Mouse (Mus musculus): ENCODE measurements around the gene Lin7c. TPM values are rescaled to one million over a fixed set of nuclear protein-coding genes. Genes with fewer than 3 reads are reported as not detected.
A peak's percentile ranks its signal among the peaks of the same experiment; 100 is the strongest.
"Not testable (repeated sequence)": the region's sequence is repeated elsewhere in the genome, so short reads cannot be mapped to it uniquely, and the experiment has no call there.

The Lin7c gene
- 160 and 177 TPM in 2 replicates for polyA plus RNA-seq (2016; fragmentation: Nextera tagmentation; extraction: Ambion mirVana)

DNA sequence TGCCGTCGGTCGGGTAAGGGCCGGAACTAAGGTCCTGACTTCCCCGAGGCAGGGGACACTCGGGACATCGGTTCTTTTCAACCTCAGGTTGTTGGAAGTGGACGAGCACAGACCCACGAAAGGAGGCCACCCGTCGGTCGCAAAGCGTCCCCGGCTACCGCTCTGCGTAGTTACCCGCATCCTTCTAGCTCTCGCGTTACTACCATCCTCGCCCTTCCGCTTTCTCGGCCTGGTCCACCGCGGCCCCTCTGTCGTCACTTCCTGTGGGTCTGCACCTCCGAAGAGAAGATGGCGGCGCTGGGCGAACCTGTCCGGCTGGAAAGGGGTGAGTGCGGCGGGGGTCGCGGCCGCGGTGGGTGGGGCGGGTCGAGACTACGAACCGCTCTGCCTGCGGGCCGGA is at the start of gene Lin7c:
Gene Lin7c, plus strand, starts transcription at position 257 of the 400 bp plus-strand sequence.
- peak within 1 kb of the TSS; percentile 65 for H3K4me2 ChIP-seq (replicated peaks)
- peak within 1 kb of the TSS; percentile 90 for H3K27ac ChIP-seq
- peak; percentile 99 for ATAC-seq (ENCODE audit: low FRiP score)
- WGBS: under 1% methylated on average over 39 of the region's 42 CpGs
- H3K4me1 ChIP-seq: peaks cover 11% of the 10 kb centered on the region
- H3K4me3 ChIP-seq: peak within 1 kb of the TSS; percentile 81
- H3K9ac ChIP-seq: peak within 1 kb of the TSS; percentile 95
- H3K27me3 ChIP-seq: no peaks in the 10 kb centered on the region
- H3K36me3 ChIP-seq: peaks cover 15% of the 10 kb centered on the region
- no peaks in the 10 kb centered on the region for H3K9me3 ChIP-seq (replicated peaks)

DNA sequence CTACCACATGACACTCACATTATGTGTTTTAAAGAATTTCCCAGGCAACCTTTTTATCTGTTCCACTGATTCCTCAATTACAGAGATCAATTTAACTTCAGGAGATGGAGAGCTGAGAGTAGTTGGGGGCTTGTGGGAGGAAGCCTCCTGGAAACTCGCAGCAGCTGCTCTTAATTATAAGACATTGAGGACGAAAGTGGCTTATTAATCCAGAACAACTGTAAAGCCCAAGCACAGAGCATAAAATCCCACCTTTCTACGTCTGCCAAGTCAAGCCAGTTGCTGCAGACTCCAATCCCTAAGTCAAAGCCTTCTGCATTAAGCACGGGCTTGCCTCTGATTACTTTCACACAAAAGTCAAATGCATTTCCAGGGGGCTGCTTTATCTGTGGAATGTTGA is 44.3 kb upstream of the Lin7c start:
- H3K27me3 ChIP-seq: no peaks in the 10 kb centered on the region
- no peak overlapping the region for H3K4me3 ChIP-seq
- no peak for ATAC-seq (ENCODE audit: low FRiP score)
- H3K9me3 ChIP-seq (replicated peaks): no peaks in the 10 kb centered on the region
- peaks cover 9% of the 10 kb centered on the region for H3K4me1 ChIP-seq
- 62% methylated on average over 4 of the region's 4 CpGs for WGBS
- no peaks in the 10 kb centered on the region for H3K36me3 ChIP-seq
- no peak overlapping the region for H3K9ac ChIP-seq
- H3K4me2 ChIP-seq (replicated peaks): no peak overlapping the region
- no peak overlapping the region for H3K27ac ChIP-seq

DNA sequence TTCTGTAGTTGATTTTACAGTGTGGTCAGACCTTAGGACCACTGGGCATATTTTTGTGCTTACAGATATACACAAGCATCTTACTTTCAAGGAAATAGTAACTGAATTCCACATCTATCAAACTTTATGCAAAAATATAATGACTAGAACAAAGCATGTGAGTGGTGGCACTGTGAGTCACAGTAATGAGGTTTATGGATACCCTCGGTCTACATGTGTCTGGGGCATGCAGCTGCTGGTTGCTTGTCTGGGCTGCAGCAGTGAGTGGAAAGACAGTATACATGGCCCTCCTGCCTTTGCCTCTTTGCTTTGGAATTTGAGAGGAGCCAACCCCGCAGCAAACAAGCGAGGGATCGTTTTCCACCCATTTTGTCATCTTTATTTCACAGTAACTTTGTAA is 42.3 kb upstream of the Lin7c start:
- no peaks in the 10 kb centered on the region for H3K36me3 ChIP-seq
- no peak overlapping the region; the same call in 1 of the 2 replicates for H3K27ac ChIP-seq
- peak overlapping the region; percentile 26 for H3K4me2 ChIP-seq (replicated peaks)
- no peak overlapping the region for H3K4me3 ChIP-seq
- H3K9ac ChIP-seq: no peak overlapping the region
- WGBS: 30% methylated on average over 4 of the region's 4 CpGs
- no peaks in the 10 kb centered on the region for H3K27me3 ChIP-seq
- ATAC-seq (ENCODE audit: low FRiP score): peak; percentile 76
- H3K4me1 ChIP-seq: peaks cover 9% of the 10 kb centered on the region
- H3K9me3 ChIP-seq (replicated peaks): no peaks in the 10 kb centered on the region

DNA sequence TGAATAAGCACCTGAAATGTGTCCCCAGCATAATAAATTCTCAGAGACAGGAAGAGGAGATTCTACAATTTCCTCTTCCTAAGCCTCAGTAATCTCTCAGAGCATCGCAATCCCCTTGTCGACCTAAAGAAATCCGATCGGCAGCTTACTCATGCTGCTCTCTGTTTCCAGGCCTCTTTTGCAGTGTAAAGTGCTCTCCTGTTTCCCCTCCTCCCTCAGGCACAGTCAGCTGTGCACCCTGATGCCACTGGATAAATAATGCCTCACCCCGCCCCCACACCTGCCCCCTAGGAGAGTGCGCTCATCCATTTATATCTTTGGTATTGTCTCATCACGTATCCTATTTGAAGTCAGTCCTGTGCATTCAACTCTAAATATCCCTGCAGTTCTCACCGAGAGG is 41.9 kb upstream of the Lin7c start:
- Histone ChIP-seq H3K27me3 (no peaks in the 10 kb centered on the region), H3K36me3 (no peaks in the 10 kb centered on the region), H3K9ac (no peak overlapping the region), H3K4me2 (replicated peaks) (peak overlapping the region; percentile 26), H3K4me1 (peaks cover 9% of the 10 kb centered on the region), H3K4me3 (no peak overlapping the region), H3K27ac (no peak overlapping the region; the same call in 1 of the 2 replicates), H3K9me3 (replicated peaks) (no peaks in the 10 kb centered on the region)
- 16% methylated on average over 8 of the region's 8 CpGs for WGBS
- peak; percentile 89 for ATAC-seq (ENCODE audit: low FRiP score)

DNA sequence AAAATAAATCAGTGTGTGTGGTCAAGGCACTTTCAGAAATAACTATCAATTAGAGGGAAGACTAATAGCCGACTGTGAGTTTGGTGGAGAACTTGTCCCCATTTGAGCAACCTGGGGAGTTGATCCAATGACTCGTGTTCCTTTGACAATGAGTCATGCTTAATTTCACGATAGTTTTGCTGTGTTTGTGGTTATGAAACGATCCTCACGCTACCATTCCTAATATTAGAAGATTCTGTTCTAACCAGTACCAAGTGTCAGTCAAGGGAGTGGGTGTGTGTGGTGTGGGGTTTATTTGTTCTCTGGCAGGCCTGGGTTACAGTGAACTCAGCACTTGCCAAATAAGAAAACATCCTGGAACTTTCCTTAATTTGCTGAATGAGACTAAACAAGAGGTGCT is 35.1 kb upstream of the Lin7c start:
- Histone ChIP-seq H3K27ac (no peak overlapping the region), H3K4me1 (no peaks in the 10 kb centered on the region), H3K9me3 (replicated peaks) (no peaks in the 10 kb centered on the region), H3K4me3 (no peak overlapping the region), H3K4me2 (replicated peaks) (no peak overlapping the region), H3K27me3 (no peaks in the 10 kb centered on the region), H3K9ac (no peak overlapping the region), H3K36me3 (no peaks in the 10 kb centered on the region)
- 86% methylated on average over 5 of the region's 5 CpGs for WGBS
- ATAC-seq (ENCODE audit: low FRiP score): no peak

DNA sequence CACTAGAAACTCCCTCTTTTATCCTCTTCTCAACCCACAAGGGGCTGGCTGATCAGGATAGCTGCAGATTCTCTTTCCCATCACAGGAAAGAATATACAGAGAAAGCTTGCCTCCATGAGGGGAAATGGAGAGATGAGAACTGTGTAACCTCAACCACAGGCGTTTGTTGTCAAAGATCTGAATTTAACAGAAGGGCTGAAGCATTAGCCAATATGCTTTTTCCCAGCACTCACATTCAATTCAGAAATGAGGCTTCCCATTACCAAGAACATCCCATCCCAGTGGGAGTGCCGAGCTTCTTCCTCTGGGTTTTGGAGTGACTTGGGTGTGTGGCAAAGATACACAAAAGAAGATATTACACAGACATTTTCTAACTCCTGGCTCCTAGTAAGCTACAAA is 31.0 kb upstream of the Lin7c start:
- Histone ChIP-seq H3K4me1 (no peaks in the 10 kb centered on the region), H3K9ac (no peak overlapping the region), H3K4me2 (replicated peaks) (no peak overlapping the region), H3K4me3 (no peak overlapping the region), H3K27me3 (no peaks in the 10 kb centered on the region), H3K36me3 (no peaks in the 10 kb centered on the region), H3K27ac (no peak overlapping the region), H3K9me3 (replicated peaks) (no peaks in the 10 kb centered on the region)
- ATAC-seq (ENCODE audit: low FRiP score): no peak
- 71% methylated on average over 2 of the region's 2 CpGs for WGBS

DNA sequence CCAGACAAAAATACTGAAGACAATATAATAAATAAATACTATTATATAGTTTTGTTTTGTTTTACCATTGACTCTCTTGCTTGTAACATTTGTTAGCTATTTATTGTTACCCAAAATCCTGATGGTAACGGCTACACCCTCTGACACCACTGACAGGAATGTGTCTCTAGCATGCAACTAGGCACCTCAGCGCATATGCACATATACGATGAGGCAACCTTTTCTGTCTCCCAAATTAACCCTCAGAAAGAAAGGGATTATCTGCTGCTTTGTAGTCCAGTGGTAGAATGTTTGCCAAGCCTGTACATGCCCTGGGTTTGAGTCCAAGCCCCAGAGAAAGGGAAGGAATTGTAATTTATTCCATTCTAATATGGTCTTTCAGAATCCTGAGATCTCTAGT is 29.8 kb upstream of the Lin7c start:
- H3K36me3 ChIP-seq: no peaks in the 10 kb centered on the region
- no peaks in the 10 kb centered on the region for H3K4me1 ChIP-seq
- H3K4me3 ChIP-seq: no peak overlapping the region
- H3K4me2 ChIP-seq (replicated peaks): no peak overlapping the region
- no peak overlapping the region for H3K9ac ChIP-seq
- H3K27ac ChIP-seq: no peak overlapping the region
- no peaks in the 10 kb centered on the region for H3K9me3 ChIP-seq (replicated peaks)
- no peaks in the 10 kb centered on the region for H3K27me3 ChIP-seq
- ATAC-seq (ENCODE audit: low FRiP score): no peak
- 89% methylated on average over 3 of the region's 3 CpGs for WGBS

DNA sequence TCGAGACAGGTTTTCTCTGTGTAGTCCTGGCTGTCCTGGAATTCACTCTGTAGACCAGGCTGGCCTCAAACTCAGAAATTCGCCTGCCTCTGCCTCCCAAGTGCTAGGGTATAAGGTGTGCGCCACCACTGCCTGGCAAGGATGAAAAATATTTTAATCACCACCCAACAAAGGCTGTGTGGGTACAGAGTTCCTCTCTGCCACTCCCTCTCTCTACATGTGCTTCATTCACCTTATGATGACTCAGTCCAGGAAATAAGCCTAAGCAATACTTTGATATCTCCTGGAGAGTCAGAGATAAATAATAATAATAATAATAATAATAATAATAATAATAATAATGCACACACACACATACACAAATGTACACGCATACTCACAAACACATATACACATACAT is 11.2 kb upstream of the Lin7c start:
- not testable (repeated sequence) for H3K4me1 ChIP-seq; H3K9me3 ChIP-seq (replicated peaks); H3K4me3 ChIP-seq; H3K36me3 ChIP-seq; H3K9ac ChIP-seq; ATAC-seq (ENCODE audit: low FRiP score); H3K4me2 ChIP-seq (replicated peaks); H3K27ac ChIP-seq; H3K27me3 ChIP-seq
- 88% methylated on average over 4 of the region's 4 CpGs for WGBS

DNA sequence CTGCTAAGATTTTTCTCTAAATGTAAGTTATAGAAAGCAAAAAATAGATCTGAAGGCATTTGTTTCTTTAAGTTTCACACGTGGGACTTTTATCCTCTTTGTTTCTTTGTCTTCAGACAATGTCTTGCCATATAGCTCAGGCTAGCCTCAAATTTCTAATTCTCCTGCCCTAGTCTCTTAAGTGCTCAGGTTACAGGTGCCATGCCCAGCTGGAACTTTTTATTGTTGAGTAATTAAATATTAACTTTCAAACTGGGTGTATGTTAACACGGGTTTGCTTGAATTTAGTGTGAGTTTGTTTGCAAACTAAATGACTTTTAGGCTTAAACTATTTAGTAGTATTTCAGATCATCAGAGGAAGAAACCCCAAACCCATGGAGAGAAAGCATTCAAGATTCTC is 9.5 kb upstream of the Lin7c start:
- Histone ChIP-seq H3K36me3 (no peaks in the 10 kb centered on the region), H3K9ac (no peak overlapping the region), H3K4me3 (no peak overlapping the region), H3K4me2 (replicated peaks) (no peak overlapping the region), H3K4me1 (no peaks in the 10 kb centered on the region), H3K27me3 (no peaks in the 10 kb centered on the region), H3K9me3 (replicated peaks) (no peaks in the 10 kb centered on the region), H3K27ac (no peak overlapping the region)
- WGBS: 57% methylated on average over 2 of the region's 2 CpGs
- no peak for ATAC-seq (ENCODE audit: low FRiP score)

DNA sequence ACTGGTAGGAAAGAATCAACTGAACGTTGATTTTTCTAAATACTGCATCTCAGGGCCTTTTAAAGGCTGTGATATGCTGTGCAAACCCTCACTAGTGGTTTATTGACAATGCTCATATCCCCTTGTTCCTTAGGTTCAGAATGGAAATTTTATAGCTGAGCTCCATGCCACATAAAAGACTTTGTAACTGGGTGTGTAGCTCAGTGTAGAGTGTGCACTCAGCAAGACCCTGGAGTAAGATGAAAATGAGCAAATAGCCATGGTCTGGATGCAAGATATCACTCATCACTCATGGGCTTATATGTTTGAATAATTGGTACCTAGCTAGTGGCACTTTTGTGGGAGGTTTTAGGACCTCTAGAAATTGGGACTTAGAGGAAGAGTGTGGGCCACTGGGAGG is 9.0 kb upstream of the Lin7c start:
- Histone ChIP-seq H3K4me2 (replicated peaks) (no peak overlapping the region), H3K36me3 (no peaks in the 10 kb centered on the region), H3K4me1 (no peaks in the 10 kb centered on the region), H3K9me3 (replicated peaks) (no peaks in the 10 kb centered on the region), H3K9ac (no peak overlapping the region), H3K27ac (no peak overlapping the region), H3K27me3 (no peaks in the 10 kb centered on the region), H3K4me3 (no peak overlapping the region)
- 58% methylated on average over 1 of the region's 1 CpGs for WGBS
- no peak for ATAC-seq (ENCODE audit: low FRiP score)

DNA sequence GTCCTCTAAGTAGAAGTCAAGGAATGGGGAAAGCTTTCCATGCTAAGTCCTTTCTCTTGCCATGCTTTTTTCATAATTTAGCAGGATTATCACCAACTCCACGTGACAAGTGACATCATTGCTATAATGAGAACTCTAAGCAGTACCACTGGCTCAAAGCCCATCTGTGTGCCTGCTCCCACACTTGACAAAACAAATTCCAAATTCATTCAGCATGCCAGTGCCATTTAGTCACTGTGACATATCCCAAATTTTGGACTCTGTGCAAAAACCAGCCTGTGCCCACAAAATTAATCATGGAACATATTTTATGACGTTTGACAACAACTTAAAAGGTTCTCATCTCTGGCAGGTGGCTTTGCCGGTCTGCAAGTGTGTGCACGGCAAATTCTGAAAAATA is 6.5 kb upstream of the Lin7c start:
- H3K4me2 ChIP-seq (replicated peaks): no peak overlapping the region
- no peak overlapping the region for H3K4me3 ChIP-seq
- H3K9me3 ChIP-seq (replicated peaks): no peaks in the 10 kb centered on the region
- no peaks in the 10 kb centered on the region for H3K36me3 ChIP-seq
- WGBS: 80% methylated on average over 4 of the region's 4 CpGs
- ATAC-seq (ENCODE audit: low FRiP score): no peak
- H3K4me1 ChIP-seq: no peaks in the 10 kb centered on the region
- H3K27me3 ChIP-seq: no peaks in the 10 kb centered on the region
- H3K27ac ChIP-seq: no peak overlapping the region
- no peak overlapping the region for H3K9ac ChIP-seq

DNA sequence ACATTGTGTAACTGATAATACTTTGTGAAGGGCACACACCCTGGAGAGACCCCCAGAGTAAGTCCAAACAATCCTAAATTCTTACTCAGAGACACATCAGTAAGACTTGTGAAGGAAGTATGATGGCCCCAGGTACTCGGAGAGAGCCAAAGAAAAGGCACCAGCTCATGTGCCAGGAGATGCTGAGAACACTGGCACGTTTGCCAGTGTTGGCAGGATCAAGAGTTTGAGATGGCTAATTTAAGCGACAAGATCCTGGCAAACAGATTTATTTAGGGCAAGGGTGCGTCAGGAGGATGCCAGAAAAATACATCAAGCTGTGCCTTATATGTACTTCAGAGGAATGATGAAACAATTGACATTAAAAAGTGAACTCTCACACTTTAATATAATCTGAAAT is 6.1 kb upstream of the Lin7c start:
- H3K27me3 ChIP-seq: no peaks in the 10 kb centered on the region
- H3K4me2 ChIP-seq (replicated peaks): no peak overlapping the region
- H3K9me3 ChIP-seq (replicated peaks): no peaks in the 10 kb centered on the region
- no peaks in the 10 kb centered on the region for H3K36me3 ChIP-seq
- WGBS: 66% methylated on average over 4 of the region's 4 CpGs
- no peak for ATAC-seq (ENCODE audit: low FRiP score)
- H3K27ac ChIP-seq: no peak overlapping the region
- H3K4me3 ChIP-seq: no peak overlapping the region
- H3K4me1 ChIP-seq: no peaks in the 10 kb centered on the region
- no peak overlapping the region for H3K9ac ChIP-seq

DNA sequence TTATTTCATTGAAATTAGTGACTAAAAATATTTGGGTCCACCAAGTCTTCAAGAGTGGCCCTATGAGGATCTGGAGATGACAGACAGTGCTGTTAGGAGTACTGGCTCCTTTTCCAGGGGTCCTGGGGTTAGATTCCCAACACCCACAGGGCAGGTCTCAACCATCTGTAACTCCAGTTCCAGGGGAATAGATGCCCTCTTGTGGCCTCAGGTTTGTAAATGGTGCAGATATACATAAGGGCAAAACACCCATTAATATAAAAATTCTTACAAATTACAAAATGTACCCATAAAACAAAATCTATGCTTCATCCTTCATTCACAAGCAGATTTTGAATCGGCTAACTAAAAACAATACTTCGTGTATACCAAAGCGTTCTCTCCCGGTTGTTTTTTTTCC is 585 bp upstream of the Lin7c start:
- H3K4me3 ChIP-seq: peak overlapping the region; percentile 81
- ATAC-seq (ENCODE audit: low FRiP score): peak; percentile 15; the same call in 1 of the 2 replicates
- H3K36me3 ChIP-seq: peaks cover 10% of the 10 kb centered on the region
- no peaks in the 10 kb centered on the region for H3K27me3 ChIP-seq
- H3K4me1 ChIP-seq: peaks cover 11% of the 10 kb centered on the region
- no peaks in the 10 kb centered on the region for H3K9me3 ChIP-seq (replicated peaks)
- H3K4me2 ChIP-seq (replicated peaks): peak overlapping the region; percentile 65
- WGBS: 39% methylated on average over 4 of the region's 4 CpGs
- H3K9ac ChIP-seq: peak overlapping the region; percentile 95; the same call in 1 of the 2 replicates
- H3K27ac ChIP-seq: peak overlapping the region; percentile 90

All from hindbrain, embryonic 12.5 days (tissue).